Mouse (Mus musculus): ENCODE measurements around the gene Slc16a9.
A peak's percentile ranks its signal among the peaks of the same experiment; 100 is the strongest.
"Not testable (repeated sequence)": the region's sequence is repeated elsewhere in the genome, so short reads cannot be mapped to it uniquely, and the experiment has no call there.

Slc16a9 gene

GRCm38 (mm10) chr10:70244921-70245558 is at the start of gene Slc16a9:
Gene Slc16a9 (plus strand): TSS chr10:70245100.
- DNase-seq, result peak; percentile 83

GRCm38 (mm10) chr10:70195279-70195678 is 49.6 kb upstream of the Slc16a9 start:
- no peak for DNase-seq

- peak; percentile 27 for DNase-seq
Observed at GRCm38 (mm10) chr10:70195786-70196185, 49.1 kb upstream of the Slc16a9 start.

- DNase-seq, result no peak
Observed at GRCm38 (mm10) chr10:70196666-70197065, 48.2 kb upstream of the Slc16a9 start.

- DNase-seq, result no peak
Observed at GRCm38 (mm10) chr10:70197601-70198000, 47.3 kb upstream of the Slc16a9 start.

GRCm38 (mm10) chr10:70198012-70198411 is 46.9 kb upstream of the Slc16a9 start:
- no peak for DNase-seq

- DNase-seq, result no peak
Observed at GRCm38 (mm10) chr10:70198951-70199463, 45.9 kb upstream of the Slc16a9 start.

- DNase-seq, result no peak
Observed at GRCm38 (mm10) chr10:70199466-70200210, 45.3 kb upstream of the Slc16a9 start.

- DNase-seq, result no peak
Observed at GRCm38 (mm10) chr10:70200889-70201500, 43.9 kb upstream of the Slc16a9 start.

- DNase-seq, result peak; percentile 53
Observed at GRCm38 (mm10) chr10:70204505-70205399, 40.1 kb upstream of the Slc16a9 start, which contains the start of gene Mrln. Gene Mrln (plus strand): TSS chr10:70204664.

GRCm38 (mm10) chr10:70211281-70211680 is 33.6 kb upstream of the Slc16a9 start:
- no peak for DNase-seq

GRCm38 (mm10) chr10:70220971-70221370 is 23.9 kb upstream of the Slc16a9 start:
- DNase-seq, result peak; percentile 43

- DNase-seq, result not testable (repeated sequence)
Observed at GRCm38 (mm10) chr10:70222231-70222630, 22.7 kb upstream of the Slc16a9 start.

- peak; percentile 33 for DNase-seq
Observed at GRCm38 (mm10) chr10:70224571-70224970, 20.3 kb upstream of the Slc16a9 start.

GRCm38 (mm10) chr10:70225760-70226159 is 19.1 kb upstream of the Slc16a9 start:
- DNase-seq, result peak; percentile 27

- no peak for DNase-seq
Observed at GRCm38 (mm10) chr10:70226608-70227007, 18.3 kb upstream of the Slc16a9 start.

GRCm38 (mm10) chr10:70230352-70230751 is 14.5 kb upstream of the Slc16a9 start:
- no peak for DNase-seq

- no peak for DNase-seq
Observed at GRCm38 (mm10) chr10:70237936-70238335, 7.0 kb upstream of the Slc16a9 start.

- peak; percentile 49 for DNase-seq
Observed at GRCm38 (mm10) chr10:70242751-70243444, 2.0 kb upstream of the Slc16a9 start.

- no peak for DNase-seq
Observed at GRCm38 (mm10) chr10:70245559-70245945, 652 bp downstream of the Slc16a9 start.

- peak; percentile 62 for DNase-seq
Observed at GRCm38 (mm10) chr10:70246076-70246475, 1.2 kb downstream of the Slc16a9 start.

GRCm38 (mm10) chr10:70250354-70250753 is 5.5 kb downstream of the Slc16a9 start:
- DNase-seq, result no peak
